Mouse (Mus musculus): ENCODE results near the gene Gm21746. TPM values are rescaled to one million over a fixed set of nuclear protein-coding genes. Genes with fewer than 3 reads are reported as not detected.

Gene Gm21746
- polyA plus RNA-seq (2014; fragmentation: Illumina TruSeq; extraction: RNeasy Lipid Tissue Mini Kit (QIAGEN cat#74804); ENCODE audit: low read depth, low replicate concordance): not detected

DNA sequence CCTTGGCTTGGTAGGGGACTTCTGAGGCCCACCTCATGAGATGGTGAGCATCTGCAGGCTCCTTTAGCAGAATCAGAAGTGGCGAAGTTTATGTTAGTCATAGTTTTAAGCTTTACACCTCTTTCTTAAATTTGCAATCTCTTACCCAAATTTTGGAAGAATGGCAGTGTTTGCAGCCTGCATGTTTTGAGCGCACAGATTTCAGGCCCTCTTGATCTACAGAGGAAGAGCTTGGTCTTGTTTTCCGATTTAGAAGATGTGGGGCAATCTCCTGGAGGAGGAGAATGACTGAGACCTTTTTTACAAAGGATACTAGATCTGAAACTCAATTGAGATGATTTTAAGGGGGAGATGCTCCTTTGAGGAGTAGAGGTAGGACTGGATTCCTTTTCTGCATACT, at the start of gene Gm21746:
Gene Gm21746, minus strand, starts transcription at position 101 of the 400 bp plus-strand sequence.

GRCm38 (mm10) chrY:6266798-6267197, 29.0 kb upstream of the Gm21746 start, which contains the start of gene Gm20873:
TSS of gene Gm20873 (plus strand) at chrY:6267098.

Other genes starting within 250 kb of the Gm21746 start
- not detected for gene Gm20873, start 29.1 kb upstream of the Gm21746 start, polyA plus RNA-seq (2014; fragmentation: Illumina TruSeq; extraction: RNeasy Lipid Tissue Mini Kit (QIAGEN cat#74804); ENCODE audit: low read depth, low replicate concordance)

All from heart, adult 10 weeks (tissue).